Mouse (Mus musculus): ENCODE results near the gene Relch. TPM values are rescaled to one million over a fixed set of nuclear protein-coding genes. Genes with fewer than 3 reads are reported as not detected.
"Not testable (repeated sequence)": the region's sequence is repeated elsewhere in the genome, so short reads cannot be mapped to it uniquely, and the experiment has no call there.

The Relch gene
- total RNA-seq, 2 experiments from 2014 or later, result 8.0 to 11.0 TPM

DNA sequence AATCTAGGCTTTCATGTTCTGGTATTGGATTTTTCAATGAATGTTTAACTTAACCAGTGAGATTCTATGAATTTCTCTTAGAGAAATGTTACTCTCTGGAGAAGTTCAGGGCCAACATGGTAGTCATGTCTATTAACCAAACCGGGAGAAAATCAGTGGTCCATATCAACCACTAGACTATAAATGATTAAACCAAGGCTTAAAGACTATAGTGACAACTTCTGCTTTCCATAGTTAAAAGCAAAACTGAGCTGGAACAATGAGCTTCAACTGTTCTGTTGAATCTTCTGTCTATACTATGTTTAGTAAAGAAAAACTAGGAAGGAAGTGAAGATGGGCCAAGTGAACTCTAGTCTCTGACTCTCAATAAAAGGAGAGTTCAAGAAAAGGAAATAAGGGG lies 82.8 kb downstream of the Relch start:
- DNase-seq, result no peak

DNA sequence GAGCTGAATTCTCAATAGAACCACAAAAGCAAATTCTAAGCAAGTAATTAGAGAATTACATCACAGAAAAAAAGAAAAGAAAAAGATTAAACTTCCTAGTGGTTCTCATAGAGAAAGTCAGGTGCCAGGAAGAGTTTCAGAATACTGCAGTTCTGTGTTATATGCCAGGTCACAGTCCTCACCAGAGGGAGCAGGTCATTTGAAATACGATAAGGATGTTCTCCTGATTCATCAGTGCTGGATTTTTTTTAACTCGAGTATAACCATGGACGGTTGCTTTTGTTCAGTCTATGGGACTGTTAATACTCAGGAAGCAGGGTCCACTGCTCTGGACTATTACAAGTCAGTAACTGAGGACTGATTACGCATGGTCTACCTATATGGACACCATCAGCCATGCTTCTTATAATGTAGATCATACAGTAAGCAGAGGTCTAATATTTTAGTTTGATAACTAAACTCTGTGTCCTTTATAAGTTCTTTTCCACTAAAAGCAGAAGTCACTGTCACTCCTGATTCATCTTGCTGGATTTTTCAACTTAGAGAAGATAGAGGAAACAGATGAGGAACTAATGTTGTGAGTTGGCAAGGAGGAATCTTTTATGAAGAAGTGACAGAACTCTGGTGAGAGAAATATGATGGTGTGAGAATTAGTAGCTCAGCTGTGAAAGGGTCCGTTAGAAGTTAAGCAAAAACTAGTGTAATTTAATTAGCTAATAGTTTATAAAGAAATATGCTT lies 83.4 kb downstream of the Relch start:
- DNase-seq, result no peak

DNA sequence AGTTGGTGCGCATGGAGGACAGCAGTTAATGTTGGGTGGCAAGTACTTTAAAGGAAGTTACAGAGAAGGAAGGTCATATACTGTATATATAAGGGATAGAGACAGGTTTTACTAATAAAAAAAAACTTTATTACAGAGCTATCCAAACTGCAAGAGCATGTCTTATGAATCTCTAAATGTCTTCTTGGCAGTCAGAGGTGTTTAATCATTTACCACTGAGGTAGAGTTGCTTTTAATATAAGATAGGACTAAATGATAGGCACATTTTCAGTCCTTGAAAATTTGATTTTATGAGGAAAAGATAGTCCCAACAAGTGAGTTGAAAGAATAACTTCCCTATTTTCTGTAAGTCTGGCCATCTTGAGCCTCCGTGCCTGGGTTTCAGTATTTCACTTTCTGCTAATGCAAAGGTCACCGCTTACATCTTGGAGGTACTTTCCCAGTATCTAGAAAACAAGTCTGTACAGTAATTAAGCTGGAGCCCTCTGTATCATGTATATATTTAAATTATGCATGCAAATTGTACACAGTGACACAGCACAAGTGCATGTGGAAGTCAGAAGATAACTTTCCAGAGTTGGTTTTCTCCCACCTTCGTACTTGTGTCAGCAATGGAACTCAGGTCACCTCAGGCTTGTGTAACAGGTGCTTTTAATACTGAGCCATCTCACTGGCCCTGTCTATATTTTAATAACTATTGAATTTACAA lies 84.6 kb downstream of the Relch start:
- no peak for DNase-seq

DNA sequence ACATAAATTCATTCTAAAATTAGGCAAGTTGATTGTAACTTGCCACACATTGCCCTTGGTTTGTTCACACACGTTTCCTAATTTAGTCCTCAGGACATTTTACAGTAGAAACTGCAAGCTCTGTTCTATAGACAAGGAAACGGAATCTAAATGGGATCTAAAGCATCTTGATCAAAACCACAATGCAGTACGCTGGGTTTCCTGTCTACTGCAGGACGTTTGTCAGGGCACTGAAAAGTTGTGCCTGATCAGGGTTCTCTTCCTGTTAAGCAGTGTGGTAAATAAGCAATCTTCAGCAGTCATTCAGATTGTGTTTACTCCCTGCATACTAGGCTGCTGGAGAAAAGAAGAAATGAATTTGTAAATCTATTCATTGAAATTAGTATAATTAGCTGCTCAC lies 88.5 kb downstream of the Relch start:
- no peak for DNase-seq

DNA sequence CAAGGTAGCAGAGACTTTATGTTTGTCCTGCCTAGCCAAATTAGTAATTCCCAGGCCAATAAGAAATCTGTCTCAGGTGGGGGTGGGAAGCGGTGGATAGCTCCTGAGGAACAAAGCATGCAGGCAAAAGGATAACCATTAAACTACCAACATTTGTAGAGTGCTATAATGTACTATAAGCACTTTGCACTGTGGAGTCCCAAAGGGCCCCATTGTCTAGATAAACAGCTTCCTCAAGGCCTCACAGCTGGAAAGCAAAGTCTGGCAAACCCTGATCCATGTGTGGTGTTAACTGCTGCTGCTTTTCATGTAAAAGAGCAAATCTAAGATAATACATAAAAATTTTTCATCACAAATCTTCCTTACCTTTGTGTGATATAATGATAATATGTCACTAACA lies 89.3 kb downstream of the Relch start:
- DNase-seq, result no peak

DNA sequence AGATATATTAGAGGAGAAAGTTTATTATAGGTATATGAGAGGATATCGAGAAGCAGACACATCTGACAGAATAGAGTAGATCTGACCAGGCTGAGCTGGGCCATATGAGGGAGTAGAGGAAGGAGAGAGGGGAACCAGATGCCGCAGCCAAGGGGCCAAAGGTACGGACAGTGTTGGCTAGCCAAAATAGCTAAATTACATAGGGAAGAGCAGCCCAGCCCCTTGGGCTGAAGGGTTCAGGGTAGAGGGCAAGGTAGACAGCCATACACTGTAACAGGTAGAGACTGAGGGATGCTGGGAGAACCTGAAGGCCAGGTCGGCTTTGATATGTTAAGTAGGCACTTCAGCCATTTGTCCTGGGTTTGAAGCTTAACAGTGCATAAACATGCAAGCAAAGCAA lies 95.1 kb downstream of the Relch start:
- DNase-seq, result no peak

DNA sequence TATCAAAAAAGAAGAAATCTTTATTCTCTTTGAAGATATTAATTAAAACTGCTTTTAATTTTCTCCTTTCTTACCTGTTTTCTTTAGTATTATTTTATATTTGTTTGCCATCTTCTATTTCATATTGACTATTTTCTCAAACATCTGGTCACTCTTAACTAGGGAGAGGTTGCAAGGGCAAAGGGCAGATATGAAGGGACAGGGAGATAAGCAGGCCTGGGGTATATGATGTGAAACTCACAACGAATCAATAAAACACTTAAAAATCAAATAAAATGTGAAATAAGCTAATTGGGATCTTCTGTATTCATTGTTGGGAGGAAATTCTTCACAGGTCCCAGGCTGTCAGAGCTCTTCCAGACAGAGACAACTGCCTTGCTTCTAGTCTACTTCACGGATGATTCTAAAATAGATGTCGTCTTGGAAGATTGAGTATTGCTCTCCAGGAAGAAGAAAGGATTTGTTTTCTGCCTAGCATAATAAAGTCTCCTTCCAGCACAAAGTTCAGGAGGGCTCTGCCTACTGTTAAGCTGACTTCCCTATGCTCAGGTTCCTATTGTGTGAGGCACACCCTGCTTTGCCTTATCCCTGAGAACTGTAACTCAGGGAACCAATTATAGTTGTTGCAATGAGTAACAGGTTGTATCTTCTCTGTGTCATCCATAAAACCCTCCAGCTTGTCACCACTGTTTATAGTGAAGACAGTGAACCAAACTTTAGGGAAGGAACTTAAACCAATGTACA lies 95.9 kb downstream of the Relch start:
- no peak for DNase-seq

DNA sequence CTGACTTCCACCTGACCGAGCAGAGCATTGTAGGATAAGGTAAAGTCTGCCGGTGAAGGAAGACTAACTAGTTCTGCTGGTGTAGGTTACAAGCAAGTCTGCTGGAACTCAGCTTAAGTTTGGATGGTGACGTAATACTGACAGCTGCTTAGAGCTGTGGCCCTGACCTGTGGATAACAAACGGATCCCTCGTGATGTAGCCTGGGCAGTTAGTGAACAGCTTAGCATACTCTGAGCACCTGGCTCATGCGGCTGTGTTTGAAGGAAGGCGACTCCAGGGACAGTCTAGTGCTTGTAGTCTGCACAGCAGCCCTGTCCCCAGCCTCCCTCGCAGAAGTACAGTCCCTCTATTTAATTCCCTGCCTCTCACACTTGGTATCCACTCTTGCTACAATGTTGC lies 101.9 kb downstream of the Relch start:
- DNase-seq, result no peak

DNA sequence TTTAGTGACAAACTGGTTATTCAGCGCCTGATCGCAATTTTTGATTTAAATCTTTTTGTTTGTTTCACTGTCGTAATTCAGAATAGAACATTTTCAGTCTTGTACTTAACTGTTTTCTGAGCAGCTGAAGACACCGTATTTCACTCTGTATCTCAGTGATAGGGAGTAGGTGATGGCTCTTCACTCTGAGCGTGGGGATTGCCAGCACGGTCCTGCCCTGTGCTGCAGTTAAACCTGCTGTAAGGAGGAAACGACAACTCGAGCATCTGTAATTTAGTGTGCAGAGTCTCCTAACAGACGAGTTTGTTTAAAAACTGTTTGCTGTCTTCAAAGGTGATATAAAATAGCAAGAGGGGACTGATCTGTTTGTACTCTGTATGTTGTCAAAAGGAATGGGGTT lies 102.4 kb downstream of the Relch start:
- not testable (repeated sequence) for DNase-seq

DNA sequence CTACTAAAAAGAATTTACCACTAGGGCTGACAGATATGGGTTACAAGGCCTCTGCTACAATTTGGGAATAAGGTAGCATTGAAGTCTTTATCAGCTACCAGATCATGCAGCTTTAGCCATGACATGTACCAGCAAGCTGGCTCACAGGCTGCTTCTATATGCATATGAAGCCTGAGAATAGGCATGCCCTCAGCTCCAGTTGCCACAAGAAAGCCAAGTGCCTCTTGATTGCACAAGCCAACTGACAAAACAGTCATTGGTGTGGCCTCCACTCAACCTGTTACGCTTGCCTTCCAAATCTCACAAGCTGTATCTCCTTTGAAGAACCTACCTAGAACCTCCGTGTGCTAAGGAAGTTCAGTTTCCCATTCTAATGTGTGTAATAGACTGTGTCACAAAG lies 104.7 kb downstream of the Relch start:
- DNase-seq, result no peak

DNA sequence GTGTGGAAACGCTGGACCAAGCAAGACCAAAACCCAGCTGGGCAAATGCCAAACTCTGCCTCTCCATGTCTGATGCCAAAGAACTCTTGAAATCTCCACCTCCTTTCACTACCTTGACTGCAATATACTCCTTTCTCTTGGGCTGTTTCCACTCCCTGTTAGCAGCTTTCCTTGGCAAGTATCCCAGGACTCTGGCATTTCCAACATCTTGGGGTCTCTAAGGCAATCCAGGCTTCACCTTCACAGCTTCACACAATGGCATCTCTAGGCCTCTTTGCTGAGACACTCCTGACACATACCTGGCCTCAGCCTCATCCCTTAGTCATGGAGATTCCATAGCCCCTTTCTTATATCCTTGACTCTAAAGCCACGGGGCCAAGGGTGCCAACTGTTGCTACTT lies 107.0 kb downstream of the Relch start:
- DNase-seq, result no peak

DNA sequence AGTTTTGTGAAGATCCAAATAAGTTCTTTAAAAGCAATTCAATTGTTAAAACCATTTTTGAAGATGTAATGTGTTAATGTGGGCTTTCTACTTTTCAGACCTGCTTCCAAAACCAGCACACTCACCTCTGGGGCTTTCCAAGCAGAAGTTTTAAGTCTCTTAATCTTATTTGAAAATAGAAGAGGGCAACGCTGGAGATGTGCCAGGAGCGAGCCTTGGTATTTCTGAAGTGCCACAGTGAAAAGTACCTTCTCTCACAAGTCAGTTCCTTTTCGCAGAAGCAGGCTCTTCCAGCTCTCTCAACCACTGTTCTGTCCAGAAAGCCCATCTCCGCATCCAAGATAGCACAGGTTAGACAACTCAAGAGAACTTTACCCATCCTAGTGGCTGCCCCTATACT lies 112.8 kb downstream of the Relch start:
- no peak for DNase-seq

DNA sequence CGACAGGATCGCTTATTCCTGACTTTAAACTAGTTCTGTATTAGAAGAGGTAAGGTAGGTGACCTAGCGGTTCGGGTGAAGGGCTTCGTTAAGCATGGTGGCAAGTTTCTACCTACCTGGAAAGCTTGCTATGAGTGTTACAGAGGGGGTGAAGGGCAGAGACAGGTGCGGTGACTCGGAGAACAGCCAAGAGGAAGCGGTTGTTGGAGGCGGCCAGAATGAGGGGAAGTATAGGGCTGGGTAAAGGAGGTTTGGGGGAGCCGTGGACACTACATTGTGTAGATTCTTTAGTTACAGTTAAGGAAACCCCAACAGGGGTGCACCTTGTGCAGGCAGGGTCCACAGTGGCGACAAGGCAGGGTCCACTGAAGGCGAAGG lies 116.4 kb downstream of the Relch start:
- no peak for DNase-seq

DNA sequence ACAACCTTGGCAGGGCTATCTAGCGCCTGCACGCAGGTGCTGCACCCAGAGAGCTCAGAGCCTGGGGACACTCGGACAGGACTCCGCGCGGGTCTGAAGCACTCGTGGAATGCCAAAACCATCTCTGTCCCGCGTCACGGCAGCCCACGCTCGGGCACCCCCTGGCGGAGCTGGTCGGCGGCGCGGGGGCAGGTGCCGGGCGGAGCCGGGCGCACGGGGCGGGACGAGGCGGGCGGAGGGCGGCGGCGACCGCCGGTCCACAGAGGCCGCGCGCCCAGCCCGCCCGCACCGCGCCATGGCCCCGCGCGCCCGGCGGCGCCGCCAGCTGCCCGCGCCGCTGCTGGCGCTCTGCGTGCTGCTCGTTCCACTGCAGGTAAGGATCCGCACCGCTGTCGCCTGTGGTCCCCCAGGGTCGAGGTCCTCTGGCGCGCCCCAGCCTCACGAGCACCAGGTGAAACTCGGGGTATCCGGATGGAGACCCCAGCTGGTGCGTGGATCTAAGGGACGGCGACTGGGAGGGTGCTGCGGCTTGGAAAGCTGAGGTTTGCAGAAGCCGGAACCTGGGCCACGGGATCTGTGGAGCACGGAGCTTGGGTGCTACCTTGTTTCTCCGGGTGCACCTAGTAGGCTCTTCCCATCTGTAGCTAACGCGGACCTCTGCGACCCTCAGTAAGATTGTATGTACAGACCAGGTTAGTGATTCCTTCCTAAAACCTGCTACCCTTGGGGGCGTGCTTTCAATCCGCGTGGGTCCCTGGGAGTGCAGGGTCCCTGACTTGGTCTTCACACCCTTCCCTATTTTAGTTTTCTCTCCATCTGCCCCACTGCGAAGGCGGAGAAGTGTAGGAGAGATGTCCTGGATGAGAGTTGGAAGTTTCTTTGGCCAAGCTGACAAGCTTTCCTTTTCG lies 117.0 kb downstream of the Relch start, which contains the start of gene Tnfrsf11a:
Tnfrsf11a (plus strand) TSS at position 262 of the 908 bp plus-strand sequence.
- DNase-seq, result peak; percentile 26

DNA sequence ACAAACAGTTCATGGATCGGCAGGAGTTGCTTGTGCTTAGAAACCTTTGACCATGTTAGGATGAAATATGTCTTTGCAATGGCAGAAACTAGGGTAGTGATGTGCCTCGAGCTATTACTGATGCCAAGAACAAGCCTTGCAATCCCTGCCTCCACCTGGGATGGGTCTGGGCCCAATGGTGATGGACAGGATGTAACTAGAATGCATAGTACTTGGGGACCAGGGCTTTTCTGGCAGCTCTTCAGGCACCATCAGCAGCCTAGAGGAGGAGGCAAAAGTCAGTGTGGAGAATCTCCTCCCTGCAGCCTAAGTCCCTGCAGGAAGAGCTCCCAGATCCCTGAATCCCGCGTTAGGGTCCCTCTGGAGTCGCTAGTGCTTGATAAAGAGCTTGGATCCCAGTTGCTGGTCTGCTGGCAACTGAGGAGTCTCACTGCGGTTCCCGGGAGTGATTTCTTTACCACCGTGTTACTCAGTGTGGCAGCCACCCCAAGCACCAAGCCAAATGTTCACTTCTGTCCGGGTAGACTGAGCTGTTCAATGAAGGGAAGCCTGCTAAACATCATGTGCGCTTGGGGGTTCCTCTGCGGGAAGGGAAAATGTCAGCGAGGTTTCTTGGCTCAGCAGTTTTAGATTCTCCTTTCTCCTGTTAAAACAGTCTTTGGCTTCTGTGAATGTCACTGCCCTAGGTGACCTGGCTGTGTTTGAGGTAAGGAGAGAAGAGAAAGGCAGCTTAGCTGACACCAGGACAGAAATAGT lies 117.9 kb downstream of the Relch start:
- DNase-seq, result no peak

DNA sequence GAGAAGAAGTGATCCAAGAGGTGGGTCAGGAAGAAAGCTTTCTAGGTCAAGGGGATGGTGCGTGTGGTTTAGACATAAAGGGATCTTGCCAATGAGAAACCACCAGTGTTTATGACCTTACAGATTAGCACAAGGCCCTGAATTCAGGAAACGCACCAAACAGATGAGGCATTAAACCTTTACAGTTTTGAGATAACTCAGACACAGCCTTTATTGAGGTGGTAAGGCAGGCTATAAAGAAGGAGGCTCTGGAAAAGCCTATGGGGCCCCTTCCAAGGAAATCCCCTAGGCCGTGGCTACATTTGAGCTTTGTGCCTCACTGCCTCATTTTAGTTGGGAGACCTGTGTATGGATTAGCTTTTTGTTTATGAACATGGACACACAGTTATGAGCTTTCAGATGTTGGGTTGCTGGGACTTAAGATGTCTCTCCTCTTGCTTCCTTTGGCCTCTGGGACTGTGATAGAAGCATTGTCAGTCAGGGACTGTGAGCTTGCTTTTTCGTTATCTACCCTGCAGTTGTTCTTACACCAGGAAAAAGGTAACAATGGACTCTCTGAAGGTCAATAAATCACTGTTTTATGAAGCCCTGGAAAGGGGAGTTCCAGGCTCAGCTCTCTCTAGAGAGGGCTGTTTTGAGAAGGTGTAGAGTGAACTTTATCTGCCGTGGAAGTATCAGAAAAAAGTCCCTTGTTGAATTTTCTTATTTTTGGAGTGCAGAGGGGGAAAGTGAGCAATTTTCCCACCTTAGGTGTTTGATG lies 120.8 kb downstream of the Relch start:
- DNase-seq, result no peak

DNA sequence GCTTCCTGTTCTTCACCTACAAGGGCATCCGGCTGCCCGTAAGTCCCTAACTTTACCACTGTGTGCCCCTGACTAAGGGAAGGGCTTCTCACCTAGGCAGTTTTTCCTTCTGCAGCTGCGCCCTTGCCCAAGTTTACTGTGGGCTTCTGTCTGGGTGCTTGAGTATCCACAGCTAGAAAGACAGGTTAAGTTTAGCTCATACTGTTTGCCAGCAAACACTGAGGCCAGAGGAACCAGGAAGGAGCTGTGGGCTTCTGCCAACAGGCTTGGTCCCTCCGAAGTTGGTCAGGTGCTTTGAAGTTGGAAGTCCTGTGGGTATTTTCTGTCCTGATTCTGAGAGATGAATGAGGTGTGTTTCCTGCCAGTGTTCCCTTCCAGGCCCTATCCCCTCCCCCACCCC lies 121.5 kb downstream of the Relch start:
- no peak for DNase-seq

DNA sequence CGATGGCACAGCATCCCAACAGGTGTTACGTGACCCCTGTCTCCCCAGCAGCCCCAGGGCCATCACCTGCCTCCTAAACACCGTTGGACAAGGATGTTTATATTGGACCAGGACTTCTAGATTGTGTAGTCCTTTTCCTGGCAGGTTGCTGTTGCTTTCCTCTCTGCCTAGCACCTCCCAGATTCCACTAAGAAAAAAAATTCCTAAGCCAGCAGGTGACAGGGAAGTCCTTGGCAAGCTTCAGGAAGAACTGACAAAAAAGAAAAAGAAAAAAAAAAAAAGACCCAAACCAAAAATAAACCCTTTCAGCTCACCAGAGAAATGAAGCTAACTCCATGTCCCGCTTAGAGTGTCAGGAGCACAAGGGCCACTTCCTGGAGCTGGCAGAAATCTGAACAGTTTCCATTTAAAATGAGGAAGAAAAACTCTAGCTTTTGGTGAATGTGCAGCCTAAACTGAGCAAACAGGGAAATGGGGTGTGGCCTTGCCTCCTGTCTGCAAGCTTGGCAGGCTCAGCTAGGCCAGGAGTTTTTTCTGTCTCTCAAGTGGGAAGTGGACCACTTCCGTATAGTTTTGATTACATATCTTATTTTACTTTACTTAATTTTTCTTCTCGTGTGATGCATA lies 123.2 kb downstream of the Relch start:
- DNase-seq, result no peak

DNA sequence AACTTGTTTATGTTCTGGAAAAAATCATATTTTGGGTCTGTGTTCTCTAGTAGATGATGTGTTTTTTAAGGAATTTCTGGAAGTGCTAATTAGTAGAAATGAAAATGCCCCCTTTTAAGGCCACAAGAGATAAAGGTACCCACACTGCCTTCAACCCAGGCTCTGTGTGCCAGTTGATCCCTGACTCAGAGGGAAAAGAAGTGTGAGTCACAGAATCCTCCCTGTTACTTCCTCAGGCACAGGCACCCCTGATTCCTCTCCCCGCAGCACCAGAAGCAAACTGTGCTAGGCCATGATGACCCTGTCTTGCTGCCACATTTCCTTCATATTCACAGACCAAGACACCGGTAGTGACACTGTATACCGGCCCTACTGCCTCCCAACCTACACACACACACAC lies 126.4 kb downstream of the Relch start:
- no peak for DNase-seq

DNA sequence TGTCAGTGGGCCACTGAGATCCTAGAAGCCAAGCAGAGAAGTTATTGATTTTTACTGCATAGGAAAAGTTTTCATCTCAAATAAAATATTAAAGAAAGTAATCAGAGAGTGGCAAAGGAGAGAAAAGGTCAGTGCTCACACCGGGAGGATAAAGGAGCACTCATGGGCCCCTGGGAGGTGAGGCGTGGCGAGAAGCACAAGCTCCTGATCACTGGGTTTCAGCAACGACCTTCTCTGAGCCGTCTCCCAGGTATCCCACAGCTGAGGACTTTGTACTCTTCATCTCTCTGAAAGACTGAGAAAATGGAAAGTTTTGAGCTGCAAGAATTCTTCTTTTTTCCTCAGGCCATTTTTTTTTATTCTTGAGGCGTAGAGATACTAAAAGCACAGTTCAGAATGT lies 131.0 kb downstream of the Relch start:
- no peak for DNase-seq
